Mouse (Mus musculus) MEL (cell line): ENCODE results near the gene Sertad2. TPM values are rescaled to one million over a fixed set of nuclear protein-coding genes. Genes with fewer than 3 reads are reported as not detected.

Experiments
- DNase-seq: peaks from one replicate; pipeline ENCODE4 v3.0.0; 2011; ENCODE audit warnings: low read depth, low spot score
- H3K27ac ChIP-seq: 2 replicates; pipeline ENCODE4 v1.5.1; 2012; ENCODE audit warnings: low read depth, mild to moderate bottlenecking, control low read depth, low read length, moderate library complexity; ENCODE audit not compliant: control insufficient read depth
- H3K27me3 ChIP-seq, 2 experiments: fragments of 150-350 bp in 1 of 2; sonication (generic) in 1 of 2; 2 replicates each; pipeline ENCODE4 v1.6.1; 2012; ENCODE audit warnings: low read length in 2 of 2, mild to moderate bottlenecking in 2 of 2, improper control_type of control experiment in 1 of 2, moderate library complexity in 1 of 2; ENCODE audit not compliant: insufficient read depth in 2 of 2, control insufficient read depth in 1 of 2
- H3K36me3 ChIP-seq, 2 experiments: 2 replicates each; pipeline ENCODE4 v1.6.1; 2012 to 2014; ENCODE audit warnings: low read length in 2 of 2, improper control_type of control experiment in 1 of 2, inconsistent platforms in 1 of 2, mild to moderate bottlenecking in 1 of 2; ENCODE audit not compliant: insufficient read depth in 2 of 2, control insufficient read depth in 1 of 2
- H3K4me1 ChIP-seq, 2 experiments: fragments of 150-350 bp in 1 of 2; sonication (generic) in 1 of 2; 2 replicates each; pipeline ENCODE4 v1.6.1; 2012; ENCODE audit warnings: low read length in 2 of 2, improper control_type of control experiment in 1 of 2, mild to moderate bottlenecking in 1 of 2; ENCODE audit not compliant: insufficient read depth in 2 of 2, control insufficient read depth in 1 of 2
- H3K4me3 ChIP-seq, 2 experiments: fragments of 150-350 bp in 1 of 2; sonication (generic) in 1 of 2; 2 replicates each; pipeline ENCODE4 v1.5.1; 2012; ENCODE audit warnings: low read depth in 2 of 2, low read length in 2 of 2, mild to moderate bottlenecking in 2 of 2, moderate library complexity in 2 of 2, control low read depth in 1 of 2, improper control_type of control experiment in 1 of 2; ENCODE audit not compliant: control insufficient read depth in 1 of 2, insufficient read depth in 1 of 2
- H3K79me2 ChIP-seq: 2 replicates; pipeline ENCODE4 v1.6.1; 2012; ENCODE audit warnings: mild to moderate bottlenecking, low read length, moderate library complexity; ENCODE audit not compliant: control insufficient read depth, poor library complexity, insufficient read depth
- H3K9ac ChIP-seq: 2 replicates; pipeline ENCODE4 v1.6.1; 2012; ENCODE audit warnings: low read depth, mild to moderate bottlenecking, control low read depth, low read length, moderate library complexity; ENCODE audit not compliant: control insufficient read depth, poor library complexity, severe bottlenecking
- H3K9me3 ChIP-seq: fragments of 150-350 bp; sonication (generic); replicated peaks from 2 replicates; pipeline ENCODE4 v1.6.1; 2012; ENCODE audit warnings: mild to moderate bottlenecking, low read length, improper control_type of control experiment, moderate library complexity; ENCODE audit not compliant: insufficient read depth
- BHLHE40 ChIP-seq: IDR thresholded peaks from 2 replicates; pipeline ENCODE4 v1.6.1; 2012; ENCODE audit warnings: low read depth, mild to moderate bottlenecking, inconsistent platforms, low read length, improper control_type of control experiment, borderline replicate concordance
- CHD1 ChIP-seq: IDR thresholded peaks from 2 replicates; pipeline ENCODE4 v1.6.1; 2012; ENCODE audit warnings: low read depth, mild to moderate bottlenecking, inconsistent platforms, low read length, improper control_type of control experiment
- CHD2 ChIP-seq: IDR thresholded peaks from 2 replicates; pipeline ENCODE4 v1.6.1; 2011; ENCODE audit warnings: low read length, improper control_type of control experiment
- ELF1 ChIP-seq: IDR thresholded peaks from 2 replicates; pipeline ENCODE4 v1.6.1; 2014; ENCODE audit warnings: low read depth, mild to moderate bottlenecking, inconsistent platforms, low read length, improper control_type of control experiment, moderate library complexity
- EP300 ChIP-seq, 2 experiments: IDR thresholded peaks; 2 replicates each; pipeline ENCODE4 v1.6.1; 2011; ENCODE audit warnings: improper control_type of control experiment in 2 of 2, low read length in 2 of 2, low read depth in 1 of 2, mild to moderate bottlenecking in 1 of 2
- HCFC1 ChIP-seq: IDR thresholded peaks from 2 replicates; pipeline ENCODE4 v1.6.1; 2012; ENCODE audit warnings: low read depth, mild to moderate bottlenecking, inconsistent platforms, low read length, improper control_type of control experiment, moderate library complexity
- JUND ChIP-seq: IDR thresholded peaks from 2 replicates; pipeline ENCODE4 v1.6.1; 2011; ENCODE audit warnings: low read depth, mild to moderate bottlenecking, improper control_type of control experiment, low read length
- MAZ ChIP-seq: IDR thresholded peaks from 2 replicates; pipeline ENCODE4 v1.6.1; 2012; ENCODE audit warnings: low read depth, mild to moderate bottlenecking, inconsistent platforms, low read length, improper control_type of control experiment
- MEF2A ChIP-seq: IDR thresholded peaks from 2 replicates; pipeline ENCODE4 v1.6.1; 2014; ENCODE audit warnings: low read depth, mild to moderate bottlenecking, inconsistent platforms, low read length, improper control_type of control experiment; ENCODE audit not compliant: poor library complexity, insufficient replicate concordance, severe bottlenecking; ENCODE audit errors: extremely low read depth
- MXI1 ChIP-seq: IDR thresholded peaks from 2 replicates; pipeline ENCODE4 v1.6.1; 2011; ENCODE audit warnings: mild to moderate bottlenecking, low read depth, low read length, improper control_type of control experiment
- NELFE ChIP-seq: IDR thresholded peaks from 2 replicates; pipeline ENCODE4 v1.6.1; 2011; ENCODE audit warnings: low read depth, low read length, improper control_type of control experiment
- NRF1 ChIP-seq: IDR thresholded peaks from 2 replicates; pipeline ENCODE4 v1.6.1; 2014; ENCODE audit warnings: low read depth, mild to moderate bottlenecking, inconsistent platforms, low read length, improper control_type of control experiment, moderate library complexity; ENCODE audit not compliant: poor library complexity, insufficient read depth, severe bottlenecking
- POLR2A ChIP-seq, 2 experiments: IDR thresholded peaks; 2 replicates each; pipeline ENCODE4 v1.6.1; 2011 to 2012; ENCODE audit warnings: low read length in 2 of 2, mild to moderate bottlenecking in 2 of 2, control low read depth in 1 of 2, improper control_type of control experiment in 1 of 2, low read depth in 1 of 2, moderate library complexity in 1 of 2; ENCODE audit not compliant: control insufficient read depth in 1 of 2, insufficient read depth in 1 of 2, poor library complexity in 1 of 2
- POLR2AphosphoS2 ChIP-seq: IDR thresholded peaks from 2 replicates; pipeline ENCODE4 v1.6.1; 2011; ENCODE audit warnings: low read length, improper control_type of control experiment
- POLR2AphosphoS5 ChIP-seq: IDR thresholded peaks from 2 replicates; pipeline ENCODE4 v1.6.1; 2012; ENCODE audit warnings: low read depth, borderline replicate concordance, mild to moderate bottlenecking, inconsistent platforms, low read length, moderate library complexity, mixed read lengths
- SIN3A ChIP-seq: IDR thresholded peaks from 2 replicates; pipeline ENCODE4 v1.6.1; 2012; ENCODE audit warnings: low read length, improper control_type of control experiment, inconsistent platforms
- TAL1 ChIP-seq: IDR thresholded peaks from 2 replicates; pipeline ENCODE4 v1.6.1; 2012; ENCODE audit warnings: mild to moderate bottlenecking, inconsistent platforms, low read length, moderate library complexity, mixed read lengths
- TBP ChIP-seq: IDR thresholded peaks from 2 replicates; pipeline ENCODE4 v1.8.0; 2011; ENCODE audit warnings: low read depth, low read length, improper control_type of control experiment
- USF2 ChIP-seq, 2 experiments: IDR thresholded peaks; 2 replicates each; pipeline ENCODE4 v1.6.1; 2011 to 2012; ENCODE audit warnings: improper control_type of control experiment in 2 of 2, low read length in 2 of 2, borderline replicate concordance in 1 of 2, inconsistent platforms in 1 of 2, low read depth in 1 of 2, mild to moderate bottlenecking in 1 of 2; ENCODE audit not compliant: insufficient read depth in 1 of 2
- ZMIZ1 ChIP-seq: IDR thresholded peaks from 2 replicates; pipeline ENCODE4 v1.6.1; 2012; ENCODE audit warnings: low read depth, mild to moderate bottlenecking, inconsistent platforms, low read length, improper control_type of control experiment, moderate library complexity
- ZNF384 ChIP-seq: IDR thresholded peaks from 2 replicates; pipeline ENCODE4 v1.6.1; 2012; ENCODE audit warnings: low read depth, mild to moderate bottlenecking, inconsistent platforms, low read length, improper control_type of control experiment
- polyA plus RNA-seq, 2 experiments: library from polyadenylated mRNA; stranded (reverse) in 1 of 2; unstranded in 1 of 2; fragments of >175 nt in 1 of 2; fragments of >200 nt in 1 of 2; gene quantifications; 2 replicates each; pipeline versions ENCODE4 v1.2.1 to v1.2.4; 2012; ENCODE audit warnings: low replicate concordance in 2 of 2, low read depth in 1 of 2; ENCODE audit not compliant: insufficient read length in 2 of 2, insufficient read depth in 1 of 2, missing spikeins in 1 of 2
- total RNA-seq: library from RNA; depleted of rRNA; stranded (reverse); fragments of 300-350 nt; gene quantifications from 2 replicates; pipeline ENCODE4 v1.2.3, GENCODE M21; 2012

Gene Sertad2
- total and polyA plus RNA-seq, 3 experiments: 7.0 to 11.5 TPM; not detected in 1

- Histone ChIP-seq H3K4me3 (no peak overlapping the region), H3K36me3 (peaks cover 0 to 27% of the 10 kb centered on the region in 2 experiments; a peak in 2 of 4 replicates), H3K79me2 (no peaks in the 10 kb centered on the region), H3K9ac (no peak overlapping the region)
- TF ChIP-seq HCFC1: no peak
- no peak for TF ChIP-seq NELFE
- TF ChIP-seq MEF2A: no peak
- TF ChIP-seq ZNF384: no peak
- no peak for TF ChIP-seq ZMIZ1
- TF ChIP-seq POLR2AphosphoS5: no peak
- TF ChIP-seq POLR2AphosphoS2: no peak
- no peak for TF ChIP-seq EP300 (IDR thresholded peaks at IDR 0.05; ENCODE audit: low read depth in 1 of 2, low read length in 2 of 2)
- no peak for TF ChIP-seq CHD2
- no peak for TF ChIP-seq MXI1
- TF ChIP-seq BHLHE40: no peak
- TF ChIP-seq, all 39 proteins: peak for 0
- Histone ChIP-seq H3K27ac (no peak overlapping the region), H3K9me3 (no peaks in the 10 kb centered on the region), H3K27me3 (no peaks in the 10 kb centered on the region), H3K4me1 (peaks cover 4 to 22% of the 10 kb centered on the region in 2 experiments)
- no peak for DNase-seq
Measured at GRCm38 (mm10) chr11:20552758-20553673, 10.0 kb downstream of the Sertad2 start.

GRCm38 (mm10) chr11:20555651-20556050 is 12.6 kb downstream of the Sertad2 start:
- Histone ChIP-seq H3K4me1 (peaks cover 6 to 30% of the 10 kb centered on the region in 2 experiments), H3K27me3 (no peaks in the 10 kb centered on the region), H3K27ac (peak overlapping the region; percentile 68), H3K36me3 (peaks cover 0 to 38% of the 10 kb centered on the region in 2 experiments; a peak in 2 of 4 replicates), H3K4me3 (no peak overlapping the region; a peak in 1 of 4 replicates), H3K9ac (peak overlapping the region; percentile 44), H3K79me2 (no peaks in the 10 kb centered on the region), H3K9me3 (no peaks in the 10 kb centered on the region)
- DNase-seq: peak; percentile 67
- TF ChIP-seq SIN3A (no peak), EP300 (IDR thresholded peaks at IDR 0.05; ENCODE audit: low read depth in 1 of 2, low read length in 2 of 2) (no peak), TBP (no peak), CHD1 (no peak), NELFE (no peak), CHD2 (no peak), BHLHE40 (no peak), POLR2AphosphoS5 (no peak), POLR2AphosphoS2 (no peak), NRF1 (no peak), MAZ (no peak), ZNF384 (no peak), POLR2A (IDR thresholded peaks at IDR 0.05; ENCODE audit: control insufficient read depth in 1 of 2, insufficient read depth in 1 of 2, low read depth in 1 of 2, low read length in 2 of 2, poor library complexity in 1 of 2) (no peak), JUND (no peak), USF2 (IDR thresholded peaks at IDR 0.05; ENCODE audit: borderline replicate concordance in 1 of 2, insufficient read depth in 1 of 2, low read depth in 1 of 2, low read length in 2 of 2) (no peak), TAL1 (no peak), ELF1 (no peak)
